Mouse (Mus musculus) NIH3T3 (cell line): ENCODE measurements around the gene Thumpd1.
A peak's percentile ranks its signal among the peaks of the same experiment; 100 is the strongest.
"Not testable (repeated sequence)": the region's sequence is repeated elsewhere in the genome, so short reads cannot be mapped to it uniquely, and the experiment has no call there.

Experiments used
- DNase-seq: peaks from one replicate; pipeline ENCODE4 v3.0.0-alpha.2; 2012; ENCODE audit warnings: low read depth

Gene Thumpd1

GRCm38 (mm10) chr7:119720253-119720946 lies at the start of gene Thumpd1:
Thumpd1 (minus strand) TSS chr7:119720798.
- DNase-seq, result peak; percentile 94

GRCm38 (mm10) chr7:119769895-119770294 lies 49.3 kb upstream of the Thumpd1 start:
- no peak for DNase-seq

- DNase-seq, result no peak
These were observed 46.4 kb upstream of the Thumpd1 start for GRCm38 (mm10) chr7:119766996-119767395.

- no peak for DNase-seq
These were observed 43.8 kb upstream of the Thumpd1 start for GRCm38 (mm10) chr7:119764377-119764776.

- peak; percentile 22 for DNase-seq
These were observed 41.6 kb upstream of the Thumpd1 start for GRCm38 (mm10) chr7:119762166-119762697.

- DNase-seq, result no peak
These were observed 39.9 kb upstream of the Thumpd1 start, which contains the start of gene Acsm3 for GRCm38 (mm10) chr7:119760527-119760951. Acsm3 (plus strand) TSS chr7:119760923.

- DNase-seq, result no peak
These were observed 33.1 kb upstream of the Thumpd1 start for GRCm38 (mm10) chr7:119753696-119754095.

- no peak for DNase-seq
These were observed 29.3 kb upstream of the Thumpd1 start for GRCm38 (mm10) chr7:119749942-119750341.

GRCm38 (mm10) chr7:119748761-119749160 lies 28.2 kb upstream of the Thumpd1 start:
- DNase-seq, result peak; percentile 9

- DNase-seq, result no peak
These were observed 25.3 kb upstream of the Thumpd1 start for GRCm38 (mm10) chr7:119745869-119746268.

GRCm38 (mm10) chr7:119744321-119744720 lies 23.7 kb upstream of the Thumpd1 start:
- no peak for DNase-seq

- DNase-seq, result not testable (repeated sequence)
These were observed 19.3 kb upstream of the Thumpd1 start for GRCm38 (mm10) chr7:119739798-119740468.

GRCm38 (mm10) chr7:119738877-119739276 lies 18.3 kb upstream of the Thumpd1 start:
- no peak for DNase-seq

GRCm38 (mm10) chr7:119731262-119731661 lies 10.7 kb upstream of the Thumpd1 start:
- peak; percentile 38 for DNase-seq

GRCm38 (mm10) chr7:119727621-119728020 lies 7.0 kb upstream of the Thumpd1 start:
- peak; percentile 5 for DNase-seq

- no peak for DNase-seq
These were observed 331 bp upstream of the Thumpd1 start for GRCm38 (mm10) chr7:119720947-119721310.

- DNase-seq, result no peak
These were observed 6.5 kb downstream of the Thumpd1 start for GRCm38 (mm10) chr7:119714111-119714510.

- no peak for DNase-seq
These were observed 25.7 kb downstream of the Thumpd1 start for GRCm38 (mm10) chr7:119694926-119695325.

- no peak for DNase-seq
These were observed 28.3 kb downstream of the Thumpd1 start for GRCm38 (mm10) chr7:119692302-119692701.

- no peak for DNase-seq
These were observed 30.9 kb downstream of the Thumpd1 start, which contains the start of gene Acsm4 for GRCm38 (mm10) chr7:119689726-119690125. Acsm4 (plus strand) TSS chr7:119690026.

GRCm38 (mm10) chr7:119682699-119683098 lies 37.9 kb downstream of the Thumpd1 start:
- no peak for DNase-seq

GRCm38 (mm10) chr7:119680107-119680506 lies 40.5 kb downstream of the Thumpd1 start:
- DNase-seq, result peak; percentile 32

GRCm38 (mm10) chr7:119673465-119673864 lies 47.1 kb downstream of the Thumpd1 start:
- peak; percentile 74 for DNase-seq
